Mouse (Mus musculus): ENCODE measurements around the gene Arid3c. TPM values are rescaled to one million over a fixed set of nuclear protein-coding genes. Genes with fewer than 3 reads are reported as not detected.

Arid3c gene
- polyA plus RNA-seq, 1 experiment from 2014 or later, result 0.15 TPM

- Histone ChIP-seq H3K4me2 (ENCODE audit: low read depth, low read length) (no peak overlapping the region), H3K4me1 (ENCODE audit: control insufficient read depth, insufficient read depth, low read length) (peaks cover 16% of the 10 kb centered on the region), H3K4me3 (ENCODE audit: low read depth, low read length) (no peak overlapping the region), H3K9me3 (ENCODE audit: control insufficient read depth, low read length) (no peaks in the 10 kb centered on the region), H3K9ac (ENCODE audit: low read depth, low read length) (no peak overlapping the region), H3K27ac (replicated peaks; ENCODE audit: low read depth, low read length) (no peak overlapping the region), H3K27me3 (replicated peaks; ENCODE audit: control insufficient read depth, insufficient read depth, low read length) (no peaks in the 10 kb centered on the region), H3K36me3 (ENCODE audit: control insufficient read depth, insufficient read depth, low read length) (0 out of 2 replicates have a peak, but pooled peaks cover 6% of the 10 kb centered on the region)
- DNase-seq (ENCODE audit: low spot score) (no peak), ATAC-seq (ENCODE audit: low read depth) (no peak)
- WGBS, result 78% methylated on average over 11 of the region's 11 CpGs
Measured at GRCm38 (mm10) chr4:41758021-41758420, 27.1 kb upstream of the Arid3c start.

GRCm38 (mm10) chr4:41757321-41757720 is 26.4 kb upstream of the Arid3c start:
- ATAC-seq (ENCODE audit: low read depth), result no peak
- Histone ChIP-seq H3K4me1 (ENCODE audit: control insufficient read depth, insufficient read depth, low read length) (peaks cover 16% of the 10 kb centered on the region), H3K9ac (ENCODE audit: low read depth, low read length) (no peak overlapping the region), H3K4me3 (ENCODE audit: low read depth, low read length) (no peak overlapping the region), H3K27ac (replicated peaks; ENCODE audit: low read depth, low read length) (no peak overlapping the region), H3K9me3 (ENCODE audit: control insufficient read depth, low read length) (no peaks in the 10 kb centered on the region), H3K36me3 (ENCODE audit: control insufficient read depth, insufficient read depth, low read length) (0 out of 2 replicates have a peak, but pooled peaks cover 6% of the 10 kb centered on the region), H3K27me3 (replicated peaks; ENCODE audit: control insufficient read depth, insufficient read depth, low read length) (no peaks in the 10 kb centered on the region), H3K4me2 (ENCODE audit: low read depth, low read length) (no peak overlapping the region)
- 93% methylated on average over 13 of the region's 13 CpGs for WGBS
- no peak for DNase-seq (ENCODE audit: low spot score)

GRCm38 (mm10) chr4:41756440-41756839 is 25.5 kb upstream of the Arid3c start:
- Histone ChIP-seq H3K27me3 (replicated peaks; ENCODE audit: control insufficient read depth, insufficient read depth, low read length) (no peaks in the 10 kb centered on the region), H3K4me3 (ENCODE audit: low read depth, low read length) (peak overlapping the region; percentile 79), H3K4me2 (ENCODE audit: low read depth, low read length) (peak overlapping the region; percentile 93), H3K9ac (ENCODE audit: low read depth, low read length) (peak overlapping the region; percentile 82), H3K36me3 (ENCODE audit: control insufficient read depth, insufficient read depth, low read length) (0 out of 2 replicates have a peak, but pooled peaks cover 6% of the 10 kb centered on the region), H3K27ac (replicated peaks; ENCODE audit: low read depth, low read length) (peak overlapping the region; percentile 89; the same call in 1 of the 2 replicates), H3K4me1 (ENCODE audit: control insufficient read depth, insufficient read depth, low read length) (peaks cover 13% of the 10 kb centered on the region), H3K9me3 (ENCODE audit: control insufficient read depth, low read length) (no peaks in the 10 kb centered on the region)
- ATAC-seq (ENCODE audit: low read depth), result no peak
- no peak for DNase-seq (ENCODE audit: low spot score)
- 77% methylated on average over 8 of the region's 8 CpGs for WGBS

GRCm38 (mm10) chr4:41755338-41756305 is 24.7 kb upstream of the Arid3c start, which contains the start of gene Sigmar1:
Sigmar1 (minus strand) TSS chr4:41756157.
- under 1% methylated on average over 48 of the region's 57 CpGs for WGBS
- H3K27me3 ChIP-seq (replicated peaks; ENCODE audit: control insufficient read depth, insufficient read depth, low read length), result no peaks in the 10 kb centered on the region

GRCm38 (mm10) chr4:41754797-41755337 is 23.9 kb upstream of the Arid3c start, which contains the start of gene Galt:
Galt (plus strand) TSS chr4:41755228.
- ATAC-seq (ENCODE audit: low read depth) (peak; percentile 68), DNase-seq (ENCODE audit: low spot score) (peak; percentile 61)
- peak within 1 kb of the TSS; percentile 89 for H3K27ac ChIP-seq (replicated peaks; ENCODE audit: low read depth, low read length)
- 14% methylated on average over 14 of the region's 14 CpGs for WGBS
- H3K4me1 ChIP-seq (ENCODE audit: control insufficient read depth, insufficient read depth, low read length), result peaks cover 5% of the 10 kb centered on the region
- H3K9me3 ChIP-seq (ENCODE audit: control insufficient read depth, low read length), result no peaks in the 10 kb centered on the region
- H3K27me3 ChIP-seq (replicated peaks; ENCODE audit: control insufficient read depth, insufficient read depth, low read length), result no peaks in the 10 kb centered on the region
- H3K36me3 ChIP-seq (ENCODE audit: control insufficient read depth, insufficient read depth, low read length), result 0 out of 2 replicates have a peak, but pooled peaks cover 6% of the 10 kb centered on the region
- H3K4me3 ChIP-seq (ENCODE audit: low read depth, low read length), result peak within 1 kb of the TSS; percentile 79
- H3K9ac ChIP-seq (ENCODE audit: low read depth, low read length), result peak within 1 kb of the TSS; percentile 82
- peak within 1 kb of the TSS; percentile 93 for H3K4me2 ChIP-seq (ENCODE audit: low read depth, low read length)

More at GRCm38 (mm10) chr4:41755338-41756305, 24.7 kb upstream of the Arid3c start, which contains the start of gene Sigmar1:
- DNase-seq (ENCODE audit: low spot score) (peak; percentile 89), ATAC-seq (ENCODE audit: low read depth) (peak; percentile 74)
- Histone ChIP-seq H3K4me1 (ENCODE audit: control insufficient read depth, insufficient read depth, low read length) (peaks cover 8% of the 10 kb centered on the region), H3K4me2 (ENCODE audit: low read depth, low read length) (peak within 1 kb of the TSS; percentile 93), H3K9ac (ENCODE audit: low read depth, low read length) (peak within 1 kb of the TSS; percentile 82), H3K36me3 (ENCODE audit: control insufficient read depth, insufficient read depth, low read length) (0 out of 2 replicates have a peak, but pooled peaks cover 6% of the 10 kb centered on the region), H3K4me3 (ENCODE audit: low read depth, low read length) (peak within 1 kb of the TSS; percentile 79), H3K9me3 (ENCODE audit: control insufficient read depth, low read length) (no peaks in the 10 kb centered on the region), H3K27ac (replicated peaks; ENCODE audit: low read depth, low read length) (peak within 1 kb of the TSS; percentile 89)

GRCm38 (mm10) chr4:41745021-41745420 is 14.1 kb upstream of the Arid3c start:
- WGBS, result 67% methylated on average over 1 of the region's 1 CpGs

GRCm38 (mm10) chr4:41744131-41744530 is 13.2 kb upstream of the Arid3c start:
- peaks cover 14% of the 10 kb centered on the region; the same call in 1 of the 2 replicates for H3K9me3 ChIP-seq (ENCODE audit: control insufficient read depth, low read length)
- DNase-seq (ENCODE audit: low spot score) (no peak), ATAC-seq (ENCODE audit: low read depth) (no peak)
- H3K27ac ChIP-seq (replicated peaks; ENCODE audit: low read depth, low read length), result no peak overlapping the region
- 0 out of 2 replicates have a peak, but pooled peaks cover 3% of the 10 kb centered on the region for H3K36me3 ChIP-seq (ENCODE audit: control insufficient read depth, insufficient read depth, low read length)
- peaks cover 9% of the 10 kb centered on the region; the same call in 1 of the 2 replicates for H3K4me1 ChIP-seq (ENCODE audit: control insufficient read depth, insufficient read depth, low read length)
- H3K4me3 ChIP-seq (ENCODE audit: low read depth, low read length), result no peak overlapping the region
- no peaks in the 10 kb centered on the region for H3K27me3 ChIP-seq (replicated peaks; ENCODE audit: control insufficient read depth, insufficient read depth, low read length)
- no peak overlapping the region for H3K9ac ChIP-seq (ENCODE audit: low read depth, low read length)
- 80% methylated on average over 2 of the region's 2 CpGs for WGBS
- H3K4me2 ChIP-seq (ENCODE audit: low read depth, low read length), result no peak overlapping the region

More at GRCm38 (mm10) chr4:41745021-41745420, 14.1 kb upstream of the Arid3c start:
- no peak overlapping the region for H3K4me3 ChIP-seq (ENCODE audit: low read depth, low read length)
- ATAC-seq (ENCODE audit: low read depth), result no peak
- no peak overlapping the region for H3K27ac ChIP-seq (replicated peaks; ENCODE audit: low read depth, low read length)
- H3K4me2 ChIP-seq (ENCODE audit: low read depth, low read length), result no peak overlapping the region
- no peaks in the 10 kb centered on the region for H3K36me3 ChIP-seq (ENCODE audit: control insufficient read depth, insufficient read depth, low read length)
- no peak overlapping the region for H3K9ac ChIP-seq (ENCODE audit: low read depth, low read length)
- DNase-seq (ENCODE audit: low spot score), result no peak
- 0 out of 2 replicates have a peak, but pooled peaks cover 3% of the 10 kb centered on the region for H3K4me1 ChIP-seq (ENCODE audit: control insufficient read depth, insufficient read depth, low read length)
- H3K27me3 ChIP-seq (replicated peaks; ENCODE audit: control insufficient read depth, insufficient read depth, low read length), result no peaks in the 10 kb centered on the region
- H3K9me3 ChIP-seq (ENCODE audit: control insufficient read depth, low read length), result peaks cover 14% of the 10 kb centered on the region; the same call in 1 of the 2 replicates

- Histone ChIP-seq H3K9me3 (ENCODE audit: control insufficient read depth, low read length) (0 out of 2 replicates have a peak, but pooled peaks cover 6% of the 10 kb centered on the region), H3K4me1 (ENCODE audit: control insufficient read depth, insufficient read depth, low read length) (peaks cover 9% of the 10 kb centered on the region; the same call in 1 of the 2 replicates), H3K27me3 (replicated peaks; ENCODE audit: control insufficient read depth, insufficient read depth, low read length) (no peaks in the 10 kb centered on the region), H3K36me3 (ENCODE audit: control insufficient read depth, insufficient read depth, low read length) (peaks cover 9% of the 10 kb centered on the region; the same call in 1 of the 2 replicates), H3K4me2 (ENCODE audit: low read depth, low read length) (peak overlapping the region; percentile 92), H3K4me3 (ENCODE audit: low read depth, low read length) (peak overlapping the region; percentile 80), H3K27ac (replicated peaks; ENCODE audit: low read depth, low read length) (peak overlapping the region; percentile 84), H3K9ac (ENCODE audit: low read depth, low read length) (peak overlapping the region; percentile 78)
- peak; percentile 98 for ATAC-seq (ENCODE audit: low read depth)
- peak; percentile 97 for DNase-seq (ENCODE audit: low spot score)
- WGBS, result under 1% methylated on average over 26 of the region's 27 CpGs
Measured at GRCm38 (mm10) chr4:41741158-41741560, 10.2 kb upstream of the Arid3c start.
